Mouse (Mus musculus): ENCODE results near the gene Dst. TPM values are rescaled to one million over a fixed set of nuclear protein-coding genes. Genes with fewer than 3 reads are reported as not detected.

Gene Dst
- total and polyA plus RNA-seq, 3 experiments: 0.83 to 1.1 TPM; not detected in 1

DNA sequence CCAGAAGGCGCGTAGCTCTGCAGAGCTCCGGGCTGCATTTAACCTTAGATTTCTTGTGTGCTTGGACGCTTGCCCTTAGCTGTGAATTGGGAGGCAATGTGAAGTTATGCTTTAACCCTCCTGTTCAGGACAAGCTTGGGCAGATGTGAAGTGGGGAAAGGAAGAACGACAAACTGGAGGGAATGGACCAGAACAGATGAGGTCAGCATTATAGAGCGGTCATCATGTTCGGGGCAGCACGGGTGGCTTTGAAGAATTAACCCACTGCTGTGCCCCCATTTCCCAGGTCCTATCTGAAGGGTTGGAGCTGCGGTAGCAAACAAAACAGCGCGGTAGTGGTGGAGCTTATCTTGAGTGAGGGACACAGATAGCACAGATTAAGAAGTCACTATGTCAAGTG, 84.8 kb downstream of the Dst start:
- no peaks in the 10 kb centered on the region for H3K36me3 ChIP-seq (replicated peaks)
- peaks cover 6% of the 10 kb centered on the region; the same call in 1 of the 2 replicates for H3K27me3 ChIP-seq (ENCODE audit: insufficient read depth, low read length)
- no peaks in the 10 kb centered on the region for H3K9me3 ChIP-seq (replicated peaks)
- TF ChIP-seq GATA1 (IDR thresholded peaks at IDR 0.05; ENCODE audit: borderline replicate concordance, low read length) (no peak), TAL1 (conservative IDR thresholded peaks at IDR 0.05; ENCODE audit: low read depth, low read length) (no peak), CTCF (IDR thresholded peaks at IDR 0.05; ENCODE audit: low read depth, low read length) (no peak), POLR2AphosphoS5 (IDR thresholded peaks at IDR 0.05; ENCODE audit: insufficient replicate concordance, low read depth, low read length) (no peak), GATA2 (IDR thresholded peaks at IDR 0.05; ENCODE audit: borderline replicate concordance, low read depth, low read length) (no peak)
- H3K4me1 ChIP-seq (ENCODE audit: insufficient read depth, low read depth, low read length): no peaks in the 10 kb centered on the region
- H3K4me3 ChIP-seq (ENCODE audit: low read depth, low read length): no peak overlapping the region
- DNase-seq (ENCODE audit: low spot score): no peak
- ATAC-seq (ENCODE audit: extremely low read depth, insufficient number of reproducible peaks, low FRiP score, poor library complexity, severe bottlenecking): no peak

DNA sequence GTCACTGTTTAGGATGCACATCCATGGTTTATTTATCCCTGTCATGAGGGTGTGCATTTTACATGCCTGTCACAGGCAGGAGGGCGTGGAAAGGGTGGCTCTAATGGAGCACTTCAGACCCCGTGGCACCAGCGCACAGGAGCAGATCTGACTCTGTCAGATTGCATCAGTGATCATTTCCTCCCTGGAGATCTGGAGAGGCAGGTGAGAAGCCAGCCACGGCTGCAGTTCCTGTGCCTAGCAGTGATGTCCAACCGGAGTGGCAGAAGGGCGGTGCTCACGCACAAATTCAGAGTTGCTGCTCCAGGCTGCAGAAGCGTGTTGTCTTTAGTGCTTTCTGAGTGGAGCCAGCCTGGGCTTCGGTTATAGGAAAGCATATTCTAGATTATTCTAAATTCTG, 86.2 kb downstream of the Dst start:
- ATAC-seq (ENCODE audit: extremely low read depth, insufficient number of reproducible peaks, low FRiP score, poor library complexity, severe bottlenecking) (no peak), DNase-seq (ENCODE audit: low spot score) (no peak)
- Histone ChIP-seq H3K4me3 (ENCODE audit: low read depth, low read length) (no peak overlapping the region; the same call in 1 of the 2 replicates), H3K27me3 (ENCODE audit: insufficient read depth, low read length) (peaks cover 6% of the 10 kb centered on the region; the same call in 1 of the 2 replicates), H3K36me3 (replicated peaks) (no peaks in the 10 kb centered on the region), H3K9me3 (replicated peaks) (no peaks in the 10 kb centered on the region), H3K4me1 (ENCODE audit: insufficient read depth, low read depth, low read length) (no peaks in the 10 kb centered on the region)
- TF ChIP-seq CTCF (IDR thresholded peaks at IDR 0.05; ENCODE audit: low read depth, low read length): no peak
- TF ChIP-seq GATA2 (IDR thresholded peaks at IDR 0.05; ENCODE audit: borderline replicate concordance, low read depth, low read length): no peak

DNA sequence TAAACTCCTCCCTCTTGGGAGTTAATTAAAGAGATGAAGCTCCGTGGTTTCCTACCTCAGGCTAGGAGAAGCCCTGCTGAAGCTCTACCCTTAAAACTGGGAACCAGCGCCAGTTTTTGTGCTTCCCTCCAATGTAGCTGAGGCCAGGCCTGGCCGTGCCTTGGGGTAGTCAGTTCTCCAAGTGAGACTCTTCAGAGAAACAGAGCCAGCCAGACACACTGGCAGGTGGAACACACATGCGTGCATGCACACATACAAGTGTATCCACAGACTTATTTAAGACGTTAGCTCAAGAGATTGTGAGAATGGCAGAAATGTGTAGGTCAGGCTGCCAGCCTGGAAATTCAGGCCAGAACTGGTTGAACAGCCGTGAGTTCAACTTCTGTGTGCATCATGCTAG, 87.4 kb downstream of the Dst start:
- Histone ChIP-seq H3K4me3 (ENCODE audit: low read depth, low read length) (no peak overlapping the region), H3K36me3 (replicated peaks) (no peaks in the 10 kb centered on the region), H3K9me3 (replicated peaks) (no peaks in the 10 kb centered on the region), H3K27me3 (ENCODE audit: insufficient read depth, low read length) (peaks cover 6% of the 10 kb centered on the region; the same call in 1 of the 2 replicates), H3K4me1 (ENCODE audit: insufficient read depth, low read depth, low read length) (no peaks in the 10 kb centered on the region)
- ATAC-seq (ENCODE audit: extremely low read depth, insufficient number of reproducible peaks, low FRiP score, poor library complexity, severe bottlenecking) (no peak), DNase-seq (ENCODE audit: low spot score) (no peak)
- TF ChIP-seq POLR2AphosphoS5 (IDR thresholded peaks at IDR 0.05; ENCODE audit: insufficient replicate concordance, low read depth, low read length) (no peak), TAL1 (conservative IDR thresholded peaks at IDR 0.05; ENCODE audit: low read depth, low read length) (no peak), GATA1 (IDR thresholded peaks at IDR 0.05; ENCODE audit: borderline replicate concordance, low read length) (no peak), CTCF (IDR thresholded peaks at IDR 0.05; ENCODE audit: low read depth, low read length) (no peak), GATA2 (IDR thresholded peaks at IDR 0.05; ENCODE audit: borderline replicate concordance, low read depth, low read length) (no peak)

DNA sequence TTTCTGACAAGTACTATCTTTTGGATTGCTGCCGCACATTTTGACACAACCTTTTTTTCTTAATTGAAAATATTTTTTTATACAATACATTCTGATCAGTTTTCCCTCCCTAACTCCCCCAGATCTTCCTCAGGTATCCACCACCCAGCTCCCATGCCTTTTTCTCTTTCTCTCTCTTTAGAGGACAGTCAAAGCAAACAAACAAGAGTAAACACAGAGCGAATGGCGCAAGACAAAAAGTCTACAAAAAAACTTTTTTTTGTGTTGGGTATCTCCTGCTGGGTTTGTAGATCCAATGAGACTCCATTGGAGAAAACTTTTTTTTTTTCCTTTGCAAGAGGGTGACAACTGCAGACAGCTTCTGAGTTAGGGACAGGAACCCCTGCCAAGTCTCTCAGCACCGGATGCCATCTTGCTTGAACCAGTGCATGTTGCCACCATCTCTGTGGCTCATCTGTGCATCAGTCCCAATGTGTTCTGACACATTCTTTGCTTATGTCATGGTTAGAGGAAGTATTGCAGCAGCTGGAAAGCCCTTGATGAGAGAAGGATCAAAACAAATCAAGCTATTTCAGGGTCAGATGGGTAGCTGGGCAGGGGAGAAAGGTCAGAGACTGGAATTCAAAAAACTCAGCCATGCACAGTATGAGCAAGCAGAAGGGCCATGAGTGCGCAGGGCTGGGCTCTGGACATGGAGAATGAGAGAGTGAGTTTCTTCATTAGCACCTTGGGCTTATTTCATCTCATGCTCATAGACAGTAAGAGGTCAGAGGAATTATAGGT, 88.3 kb downstream of the Dst start:
- no peak overlapping the region for H3K4me3 ChIP-seq (ENCODE audit: low read depth, low read length)
- H3K4me1 ChIP-seq (ENCODE audit: insufficient read depth, low read depth, low read length): no peaks in the 10 kb centered on the region
- TF ChIP-seq GATA2 (IDR thresholded peaks at IDR 0.05; ENCODE audit: borderline replicate concordance, low read depth, low read length) (no peak), CTCF (IDR thresholded peaks at IDR 0.05; ENCODE audit: low read depth, low read length) (no peak), GATA1 (IDR thresholded peaks at IDR 0.05; ENCODE audit: borderline replicate concordance, low read length) (no peak), TAL1 (conservative IDR thresholded peaks at IDR 0.05; ENCODE audit: low read depth, low read length) (no peak)
- peaks cover 3% of the 10 kb centered on the region; the same call in 1 of the 2 replicates for H3K27me3 ChIP-seq (ENCODE audit: insufficient read depth, low read length)
- H3K9me3 ChIP-seq (replicated peaks): no peaks in the 10 kb centered on the region
- ATAC-seq (ENCODE audit: extremely low read depth, insufficient number of reproducible peaks, low FRiP score, poor library complexity, severe bottlenecking): no peak
- DNase-seq (ENCODE audit: low spot score): no peak
- no peaks in the 10 kb centered on the region for H3K36me3 ChIP-seq (replicated peaks)

DNA sequence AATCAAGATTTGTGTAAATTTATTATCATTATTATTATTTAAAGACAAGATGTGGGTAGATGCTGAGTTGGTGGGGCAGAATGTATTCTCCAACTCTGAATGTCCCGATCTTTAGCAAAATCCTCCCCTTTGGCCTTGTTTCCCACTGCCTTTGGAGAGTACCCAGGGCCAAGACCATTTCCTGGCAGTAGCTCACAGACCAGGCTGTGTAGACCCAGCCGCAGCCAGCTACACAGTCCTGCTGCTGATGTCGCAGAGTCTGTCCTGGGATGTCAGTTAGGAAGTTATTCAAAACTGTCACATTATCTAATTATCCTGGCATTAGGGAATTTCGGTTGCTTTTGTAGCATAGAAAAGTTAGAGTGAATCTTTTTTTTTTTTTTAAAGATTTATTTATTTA, 94.3 kb downstream of the Dst start:
- H3K9me3 ChIP-seq (replicated peaks): no peaks in the 10 kb centered on the region
- TF ChIP-seq POLR2AphosphoS5 (IDR thresholded peaks at IDR 0.05; ENCODE audit: insufficient replicate concordance, low read depth, low read length) (no peak), TAL1 (conservative IDR thresholded peaks at IDR 0.05; ENCODE audit: low read depth, low read length) (no peak), GATA1 (IDR thresholded peaks at IDR 0.05; ENCODE audit: borderline replicate concordance, low read length) (no peak), GATA2 (IDR thresholded peaks at IDR 0.05; ENCODE audit: borderline replicate concordance, low read depth, low read length) (no peak), CTCF (IDR thresholded peaks at IDR 0.05; ENCODE audit: low read depth, low read length) (no peak)
- DNase-seq (ENCODE audit: low spot score): no peak
- H3K4me3 ChIP-seq (ENCODE audit: low read depth, low read length): no peak overlapping the region
- no peaks in the 10 kb centered on the region for H3K4me1 ChIP-seq (ENCODE audit: insufficient read depth, low read depth, low read length)
- H3K27me3 ChIP-seq (ENCODE audit: insufficient read depth, low read length): peaks cover 6% of the 10 kb centered on the region; the same call in 1 of the 2 replicates
- H3K36me3 ChIP-seq (replicated peaks): no peaks in the 10 kb centered on the region
- ATAC-seq (ENCODE audit: extremely low read depth, insufficient number of reproducible peaks, low FRiP score, poor library complexity, severe bottlenecking): no peak

DNA sequence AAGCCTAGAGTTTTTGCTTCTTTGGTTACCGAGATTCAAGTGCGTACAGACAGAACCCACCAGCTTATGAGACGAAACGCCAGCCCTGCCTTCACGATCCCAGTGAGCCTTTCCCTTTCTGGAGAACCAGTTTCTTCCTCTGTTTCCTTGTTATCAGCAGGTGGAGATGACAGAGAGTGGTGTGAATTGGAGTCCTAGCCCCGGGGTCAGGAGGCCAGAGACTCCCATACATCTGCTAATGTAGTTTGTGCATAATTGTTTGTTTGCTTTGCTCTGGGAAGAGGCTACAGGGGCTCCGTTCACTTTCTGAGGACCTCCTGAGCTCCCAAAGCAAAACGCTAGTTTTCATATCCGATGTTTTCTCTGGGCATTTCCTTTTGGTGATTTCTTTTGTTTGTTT, 94.9 kb downstream of the Dst start:
- TF ChIP-seq POLR2AphosphoS5 (IDR thresholded peaks at IDR 0.05; ENCODE audit: insufficient replicate concordance, low read depth, low read length) (no peak), GATA1 (IDR thresholded peaks at IDR 0.05; ENCODE audit: borderline replicate concordance, low read length) (no peak), TAL1 (conservative IDR thresholded peaks at IDR 0.05; ENCODE audit: low read depth, low read length) (no peak), GATA2 (IDR thresholded peaks at IDR 0.05; ENCODE audit: borderline replicate concordance, low read depth, low read length) (no peak), CTCF (IDR thresholded peaks at IDR 0.05; ENCODE audit: low read depth, low read length) (no peak)
- DNase-seq (ENCODE audit: low spot score): no peak
- H3K36me3 ChIP-seq (replicated peaks): no peaks in the 10 kb centered on the region
- H3K27me3 ChIP-seq (ENCODE audit: insufficient read depth, low read length): peaks cover 6% of the 10 kb centered on the region; the same call in 1 of the 2 replicates
- no peaks in the 10 kb centered on the region for H3K9me3 ChIP-seq (replicated peaks)
- H3K4me1 ChIP-seq (ENCODE audit: insufficient read depth, low read depth, low read length): no peaks in the 10 kb centered on the region
- ATAC-seq (ENCODE audit: extremely low read depth, insufficient number of reproducible peaks, low FRiP score, poor library complexity, severe bottlenecking): no peak
- H3K4me3 ChIP-seq (ENCODE audit: low read depth, low read length): no peak overlapping the region
